Mouse (Mus musculus) liver, embryonic 16.5 days (tissue): Measurements from ENCODE around the gene Lrrfip1. TPM values are rescaled to one million over a fixed set of nuclear protein-coding genes. Genes with fewer than 3 reads are reported as not detected.

ENCODE experiments used
- ATAC-seq: fragments of 200-750 bp; cut with Nextera tagmentation; 2 replicates; pipeline ENCODE4 v1.8.0; 2017; ENCODE audit warnings: low read depth, mild to moderate bottlenecking, moderate number of reproducible peaks, moderate library complexity
- H3K27ac ChIP-seq: fragments of 300-500 bp; sonication (generic); 2 replicates; pipeline ENCODE4 v1.5.1; 2014; ENCODE audit warnings: mild to moderate bottlenecking, low read length
- H3K27me3 ChIP-seq: fragments of 300-500 bp; sonication (generic); 2 replicates; pipeline ENCODE4 v1.6.1; 2014; ENCODE audit warnings: low read depth, low read length, mixed read lengths; ENCODE audit not compliant: control insufficient read depth, insufficient read depth
- H3K36me3 ChIP-seq: fragments of 300-500 bp; sonication (generic); 2 replicates; pipeline ENCODE4 v1.6.1; 2014; ENCODE audit warnings: mild to moderate bottlenecking; ENCODE audit not compliant: control insufficient read depth, insufficient read depth
- H3K4me1 ChIP-seq: fragments of 300-500 bp; sonication (generic); 2 replicates; pipeline ENCODE4 v1.6.1; 2014; ENCODE audit warnings: low read depth, low read length, mixed read lengths; ENCODE audit not compliant: control insufficient read depth
- H3K4me2 ChIP-seq: fragments of 300-500 bp; sonication (generic); 2 replicates; pipeline ENCODE4 v1.6.1; 2014; ENCODE audit warnings: low read depth, low read length, mixed read lengths
- H3K4me3 ChIP-seq: fragments of 300-500 bp; sonication (generic); 2 replicates; pipeline ENCODE4 v1.5.1; 2014; ENCODE audit warnings: low read depth, mild to moderate bottlenecking, low read length
- H3K9ac ChIP-seq: fragments of 300-500 bp; sonication (generic); 2 replicates; pipeline ENCODE4 v1.6.1; 2014; ENCODE audit warnings: low read depth, low read length
- H3K9me3 ChIP-seq: fragments of 300-500 bp; sonication (generic); replicated peaks from 2 replicates; pipeline ENCODE4 v1.6.1; 2016; ENCODE audit warnings: low read length; ENCODE audit not compliant: control insufficient read depth
- WGBS: fragments of 180-500 bp; shearing (Covaris S2); extraction: QIAGEN DNeasy Blood & Tissue Kit; methylation state at CpG from one replicate; pipeline ENCODE4 v1.1.7; 2014; ENCODE audit not compliant: insufficient replicate concordance; 5-methylcytosine and 5-hydroxymethylcytosine counted together
- polyA plus RNA-seq: library from polyadenylated mRNA; unstranded; fragments of >200 nt; fragmentation: Nextera tagmentation; extraction: Ambion mirVana; gene quantifications from 2 replicates; pipeline ENCODE4 v1.2.1, GENCODE M21; 2015

Gene Lrrfip1
- polyA plus RNA-seq, 1 experiment from 2014 or later: 20.5 TPM

DNA sequence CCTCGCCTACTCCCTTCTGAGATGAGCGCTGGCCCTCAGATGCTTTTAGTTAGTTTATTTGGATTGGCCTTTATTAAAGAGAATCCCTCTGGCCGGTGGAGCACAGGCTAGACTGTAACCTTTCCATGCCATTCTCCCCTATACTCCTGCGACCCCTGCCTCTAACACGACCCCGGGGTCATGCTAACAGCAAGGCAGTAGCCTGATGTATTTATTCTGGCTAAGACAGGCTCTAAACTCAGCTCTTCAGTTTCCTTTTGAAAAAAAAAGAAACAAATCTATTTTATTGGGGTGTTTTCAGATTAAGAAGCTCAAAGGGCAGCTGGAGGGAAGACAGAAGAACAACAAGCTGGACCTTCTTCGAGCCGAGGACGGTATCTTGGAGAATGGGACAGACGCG lies 123.6 kb downstream of the Lrrfip1 start:
- H3K27ac ChIP-seq: no peak overlapping the region
- ATAC-seq: no peak
- no peaks in the 10 kb centered on the region for H3K9me3 ChIP-seq
- no peaks in the 10 kb centered on the region for H3K27me3 ChIP-seq
- WGBS: 73% methylated on average over 11 of the region's 11 CpGs
- no peak overlapping the region for H3K4me3 ChIP-seq
- H3K9ac ChIP-seq: no peak overlapping the region
- H3K4me2 ChIP-seq: no peak overlapping the region
- peaks cover 8% of the 10 kb centered on the region for H3K36me3 ChIP-seq
- H3K4me1 ChIP-seq: no peaks in the 10 kb centered on the region

DNA sequence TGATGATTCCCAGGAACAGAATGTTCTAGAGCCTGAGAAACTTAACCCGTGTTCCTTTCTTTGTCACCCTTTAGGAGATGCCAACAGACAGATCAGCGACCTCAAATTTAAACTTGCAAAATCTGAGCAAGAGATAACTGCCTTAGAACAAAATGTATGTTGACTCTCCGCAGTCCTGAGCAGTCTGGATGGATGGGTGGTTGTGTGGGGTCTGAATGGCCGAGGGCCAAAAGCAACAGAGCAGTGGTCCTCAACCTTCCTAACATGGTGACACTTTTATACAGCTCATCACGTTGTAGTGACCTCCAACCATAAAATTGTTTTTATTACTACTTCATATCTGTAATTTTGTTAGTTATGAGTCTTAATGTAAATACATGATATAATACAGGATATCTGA lies 124.5 kb downstream of the Lrrfip1 start:
- no peak overlapping the region for H3K4me2 ChIP-seq
- 66% methylated on average over 5 of the region's 5 CpGs for WGBS
- no peak for ATAC-seq

DNA sequence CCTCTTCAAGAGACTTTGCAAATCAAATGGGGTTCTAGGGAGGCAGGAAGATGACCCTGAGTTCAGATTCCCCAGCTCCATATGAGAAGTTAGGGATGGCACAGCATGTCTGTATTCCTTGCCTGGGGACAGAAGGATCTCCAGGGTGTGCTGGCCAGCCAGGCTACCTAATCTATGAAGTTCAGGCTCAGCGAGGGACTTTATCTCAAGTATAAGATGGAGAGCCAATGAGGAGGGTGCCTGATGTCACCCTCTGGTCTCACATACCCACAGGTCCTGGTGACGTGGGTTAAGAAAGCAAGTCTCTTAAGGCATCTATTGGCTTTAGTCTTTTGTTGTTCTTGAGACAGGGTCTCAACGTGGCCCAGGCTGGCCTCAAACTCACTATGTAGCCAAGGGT lies 124.9 kb downstream of the Lrrfip1 start:
- Histone ChIP-seq H3K9me3 (no peaks in the 10 kb centered on the region), H3K4me1 (no peaks in the 10 kb centered on the region), H3K4me3 (no peak overlapping the region), H3K36me3 (peaks cover 16% of the 10 kb centered on the region), H3K27ac (no peak overlapping the region), H3K4me2 (no peak overlapping the region), H3K9ac (no peak overlapping the region), H3K27me3 (no peaks in the 10 kb centered on the region)
- WGBS: 38% methylated on average over 3 of the region's 3 CpGs
- peak; percentile 9; the same call in 1 of the 2 replicates for ATAC-seq

More for the DNA sequence above, 124.5 kb downstream of the Lrrfip1 start:
- no peaks in the 10 kb centered on the region for H3K27me3 ChIP-seq
- H3K4me1 ChIP-seq: no peaks in the 10 kb centered on the region
- H3K36me3 ChIP-seq: peaks cover 11% of the 10 kb centered on the region
- no peak overlapping the region for H3K27ac ChIP-seq
- H3K9ac ChIP-seq: no peak overlapping the region
- H3K9me3 ChIP-seq: no peaks in the 10 kb centered on the region
- no peak overlapping the region for H3K4me3 ChIP-seq

DNA sequence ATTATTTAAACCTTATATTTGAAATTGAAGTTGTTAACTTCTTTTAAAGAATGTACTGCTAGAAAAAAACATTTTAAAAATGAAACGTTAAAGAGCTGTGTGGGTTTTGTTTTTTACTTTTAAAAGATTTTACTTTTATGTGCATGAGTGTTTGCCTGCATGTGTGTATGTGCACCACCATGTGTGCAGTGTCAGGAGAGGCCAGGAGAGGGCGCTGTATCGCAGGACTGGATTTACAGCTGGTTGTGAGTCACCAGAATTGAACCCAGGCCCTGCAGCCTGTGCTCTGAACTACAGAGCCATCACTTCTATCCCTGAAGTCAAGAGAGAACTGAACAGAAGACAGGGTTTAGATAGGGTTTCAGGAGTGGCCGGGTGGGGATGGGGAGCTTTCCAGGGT lies 130.3 kb downstream of the Lrrfip1 start:
- Histone ChIP-seq H3K4me3 (no peak overlapping the region), H3K36me3 (peaks cover 20% of the 10 kb centered on the region), H3K4me2 (no peak overlapping the region), H3K4me1 (no peaks in the 10 kb centered on the region), H3K27me3 (no peaks in the 10 kb centered on the region), H3K9me3 (no peaks in the 10 kb centered on the region; the same call in 1 of the 2 replicates), H3K9ac (no peak overlapping the region), H3K27ac (no peak overlapping the region)
- 69% methylated on average over 4 of the region's 4 CpGs for WGBS
- ATAC-seq: no peak

DNA sequence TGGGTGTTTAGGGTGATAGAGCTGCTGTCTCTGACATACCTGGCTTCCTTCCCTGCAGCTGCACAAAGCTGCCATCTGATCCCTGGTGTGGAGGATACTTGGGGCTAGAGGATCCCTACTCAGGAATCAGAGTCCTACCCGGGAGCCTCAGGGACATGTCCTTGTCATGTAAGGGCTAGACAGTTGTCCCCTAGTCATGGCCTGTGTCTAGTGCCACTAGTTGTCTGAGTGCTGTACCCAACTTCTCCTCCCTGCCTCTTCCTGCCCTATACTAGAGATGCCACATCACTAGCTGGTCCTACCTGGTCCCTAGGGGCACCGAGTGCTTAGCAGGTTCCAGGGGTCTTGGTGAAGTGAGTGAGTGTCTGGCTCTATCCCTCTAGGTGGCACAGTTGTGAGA lies 138.5 kb downstream of the Lrrfip1 start:
- Histone ChIP-seq H3K36me3 (no peaks in the 10 kb centered on the region), H3K9ac (no peak overlapping the region), H3K9me3 (no peaks in the 10 kb centered on the region), H3K27me3 (no peaks in the 10 kb centered on the region), H3K4me2 (no peak overlapping the region), H3K4me1 (no peaks in the 10 kb centered on the region), H3K4me3 (no peak overlapping the region), H3K27ac (no peak overlapping the region)
- no peak for ATAC-seq
- 52% methylated on average over 2 of the region's 2 CpGs for WGBS

DNA sequence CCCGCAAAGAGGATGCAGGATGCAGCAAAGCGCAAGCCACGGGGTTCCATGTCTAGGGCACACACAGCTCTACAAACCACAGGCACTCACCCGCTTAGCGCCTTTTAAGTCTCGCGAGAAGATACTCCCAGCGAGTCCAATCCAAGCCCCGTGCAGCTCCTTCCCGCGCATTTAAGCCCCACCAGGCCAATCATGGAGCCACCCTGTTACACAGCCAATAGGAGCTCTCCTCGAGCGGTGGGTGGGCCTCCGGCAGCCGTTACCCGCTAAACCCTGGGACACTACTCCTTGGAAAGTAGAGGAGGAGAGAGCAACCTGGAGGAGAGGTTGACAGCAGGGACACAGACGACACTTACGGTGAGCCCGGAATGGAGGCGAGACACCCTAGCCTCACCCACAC lies 146.3 kb downstream of the Lrrfip1 start, which contains the start of gene Rbm44:
Gene Rbm44, plus strand, starts transcription at position 277 of the 400 bp plus-strand sequence.
- 67% methylated on average over 20 of the region's 20 CpGs for WGBS
- Histone ChIP-seq H3K4me1 (no peaks in the 10 kb centered on the region), H3K9ac (no peak within 1 kb of the TSS), H3K36me3 (no peaks in the 10 kb centered on the region), H3K4me3 (peak within 1 kb of the TSS; percentile 22), H3K27ac (no peak within 1 kb of the TSS), H3K4me2 (no peak within 1 kb of the TSS), H3K9me3 (no peaks in the 10 kb centered on the region), H3K27me3 (no peaks in the 10 kb centered on the region)
- ATAC-seq: peak; percentile 77

DNA sequence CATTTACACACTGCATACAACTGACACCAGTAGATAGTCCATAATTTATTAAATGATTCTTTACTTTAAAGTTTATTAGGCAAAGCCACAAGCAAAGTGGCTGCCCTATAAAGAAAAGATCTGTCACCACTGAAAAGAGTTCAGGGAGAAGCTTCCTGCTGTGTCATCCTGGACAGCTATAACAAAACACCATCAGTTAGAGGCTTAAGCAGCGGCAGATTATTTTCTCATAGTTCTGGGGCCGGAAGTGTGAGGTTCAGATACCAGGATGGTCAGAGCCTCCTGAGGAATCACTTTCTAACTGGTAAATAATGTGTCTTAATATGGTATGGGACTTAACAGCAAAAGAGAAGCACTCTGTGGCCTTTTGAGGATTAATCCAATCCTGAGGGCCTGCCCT lies 153.0 kb downstream of the Lrrfip1 start:
- Histone ChIP-seq H3K9ac (no peak overlapping the region), H3K4me1 (no peaks in the 10 kb centered on the region), H3K27ac (no peak overlapping the region), H3K4me2 (no peak overlapping the region), H3K36me3 (no peaks in the 10 kb centered on the region), H3K9me3 (no peaks in the 10 kb centered on the region), H3K4me3 (no peak overlapping the region), H3K27me3 (no peaks in the 10 kb centered on the region)
- 37% methylated on average over 2 of the region's 2 CpGs for WGBS
- no peak for ATAC-seq

DNA sequence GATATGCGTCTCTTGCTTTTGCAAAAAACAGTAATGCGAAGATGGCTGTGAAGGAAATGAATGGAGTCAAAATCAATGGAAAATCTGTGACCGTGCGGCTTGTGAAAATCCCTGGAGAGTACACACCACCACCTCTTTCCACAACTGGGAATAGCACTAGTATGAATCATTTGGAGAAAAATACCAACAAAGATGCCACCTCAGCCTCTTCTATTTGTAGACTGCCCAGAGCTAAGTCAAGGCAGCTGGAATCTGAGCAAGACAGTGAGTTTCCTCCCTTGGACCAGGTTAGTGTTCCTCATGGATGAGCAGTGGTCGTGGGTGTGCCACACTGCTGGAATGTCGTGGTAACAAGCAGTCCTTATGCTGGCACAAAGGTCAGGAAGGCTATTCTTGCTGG lies 168.3 kb downstream of the Lrrfip1 start:
- Histone ChIP-seq H3K4me1 (no peaks in the 10 kb centered on the region), H3K9me3 (no peaks in the 10 kb centered on the region), H3K4me3 (no peak overlapping the region), H3K27ac (no peak overlapping the region), H3K27me3 (no peaks in the 10 kb centered on the region), H3K36me3 (no peaks in the 10 kb centered on the region), H3K9ac (no peak overlapping the region), H3K4me2 (no peak overlapping the region)
- ATAC-seq: no peak
- 64% methylated on average over 6 of the region's 6 CpGs for WGBS

DNA sequence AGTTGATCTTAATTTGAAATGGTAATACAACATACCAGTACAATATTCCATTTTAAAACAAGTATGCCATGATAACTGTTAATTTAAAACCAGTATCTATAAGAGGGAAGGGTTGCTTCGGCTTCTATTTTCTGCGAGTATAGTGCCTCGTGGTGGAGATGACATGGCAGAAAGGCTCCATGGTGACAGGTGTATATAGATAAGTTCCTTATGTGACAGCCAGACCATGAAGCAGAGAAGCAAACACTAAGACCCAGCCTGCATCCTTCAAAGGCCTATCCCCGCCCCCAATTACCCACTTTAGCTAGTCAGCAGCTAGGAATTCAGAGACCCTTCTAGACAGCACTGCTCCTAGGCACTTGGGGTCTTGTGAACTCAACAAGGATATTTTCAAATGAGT lies 170.6 kb downstream of the Lrrfip1 start:
- Histone ChIP-seq H3K27me3 (no peaks in the 10 kb centered on the region), H3K4me3 (no peak overlapping the region), H3K4me1 (no peaks in the 10 kb centered on the region), H3K9me3 (no peaks in the 10 kb centered on the region), H3K36me3 (no peaks in the 10 kb centered on the region), H3K4me2 (no peak overlapping the region), H3K9ac (no peak overlapping the region), H3K27ac (no peak overlapping the region)
- no peak for ATAC-seq
- 36% methylated on average over 4 of the region's 4 CpGs for WGBS
